In genomic region chr13:44636008-44636335, GRCm38 (mm10) we compare ENCODE assay signal across 18 mouse cellular contexts.
A peak's percentile ranks its signal among the peaks of the same experiment; 100 is the strongest.
DNase-seq lines count a peak whose midpoint lies in the region; ATAC-seq lines count a peak whose summit lies in the region.
"Had no signal": no experiment of that assay in that cellular context is flagged by ENCODE, and none has a peak within 500 bp of the region (broad histone marks: within the 10 kb centered on the region; RNA-seq: fewer than 3 reads in every experiment).

No protein-coding gene starts in this region.

- no peak overlapping the region for H3K27ac ChIP-seq in kidney, embryonic 16.5 days (ENCODE audit: low read length)
- H3K27ac ChIP-seq in neural tube, embryonic 13.5 days (replicated peaks) = no peak overlapping the region
- H3K27ac ChIP-seq in neural tube, embryonic 15.5 days (replicated peaks) = no peak overlapping the region
- H3K27ac ChIP-seq: forebrain, embryonic 15.5 days; heart, embryonic 13.5 days; kidney, postnatal 0 days; layer of hippocampus, adult 2 months; liver, embryonic 15.5 days had no signal

- no peak overlapping the region for H3K4me3 ChIP-seq in kidney, embryonic 16.5 days (ENCODE audit: low read length)
- no peak overlapping the region for H3K4me3 ChIP-seq in neural tube, embryonic 13.5 days
- H3K4me3 ChIP-seq in neural tube, embryonic 15.5 days (replicated peaks) = no peak overlapping the region
- H3K4me3 ChIP-seq: forebrain, embryonic 15.5 days; layer of hippocampus, adult 2 months; liver, embryonic 15.5 days; megakaryocyte, embryonic 14.5 days had no signal

- no peaks in the 10 kb centered on the region for H3K9me3 ChIP-seq in kidney, embryonic 16.5 days (ENCODE audit: low read length)
- H3K9me3 ChIP-seq in neural tube, embryonic 13.5 days = no peaks in the 10 kb centered on the region
- H3K9me3 ChIP-seq in neural tube, embryonic 15.5 days (replicated peaks) = no peaks in the 10 kb centered on the region
- H3K9me3 ChIP-seq: forebrain, embryonic 15.5 days; liver, embryonic 15.5 days had no signal

- 24% methylated on average over 2 of the region's 2 CpGs for WGBS in kidney, embryonic 16.5 days
- 6% methylated on average over 2 of the region's 2 CpGs for WGBS in neural tube, embryonic 13.5 days
- WGBS in neural tube, embryonic 15.5 days = 10% methylated on average over 2 of the region's 2 CpGs

- H3K36me3 ChIP-seq in kidney, embryonic 16.5 days (ENCODE audit: insufficient read depth, low read length) = no peaks in the 10 kb centered on the region
- H3K36me3 ChIP-seq in neural tube, embryonic 13.5 days = no peaks in the 10 kb centered on the region
- no peaks in the 10 kb centered on the region for H3K36me3 ChIP-seq in neural tube, embryonic 15.5 days
- H3K36me3 ChIP-seq: forebrain, embryonic 15.5 days; heart, embryonic 13.5 days; liver, embryonic 15.5 days had no signal

- DNase-seq in embryo, embryonic 10 days (ENCODE audit: low spot score) = peak; percentile 31
- DNase-seq in embryo, embryonic 11 days = no peak
- DNase-seq in kidney, postnatal 14 days = no peak
- DNase-seq in natural killer cell, adult 2 months (ENCODE audit: low spot score in 2 of 2) = no peak
- DNase-seq in adrenal gland, postnatal 36 days = no peak
- DNase-seq: adrenal gland, adult 2 months; cerebellum, postnatal 10 days; gastrocnemius, postnatal 36 days; right cerebral cortex, postnatal 4 days had no signal

- H3K9ac ChIP-seq in kidney, embryonic 16.5 days (replicated peaks; ENCODE audit: low read length) = no peak overlapping the region
- H3K9ac ChIP-seq in neural tube, embryonic 13.5 days = no peak overlapping the region
- H3K9ac ChIP-seq in neural tube, embryonic 15.5 days (replicated peaks) = no peak overlapping the region
- H3K9ac ChIP-seq: forebrain, embryonic 15.5 days; liver, embryonic 15.5 days had no signal

- H3K4me1 ChIP-seq in kidney, embryonic 16.5 days (ENCODE audit: insufficient read depth, low read length) = peaks cover 24% of the 10 kb centered on the region
- peaks cover 19% of the 10 kb centered on the region for H3K4me1 ChIP-seq in neural tube, embryonic 13.5 days (replicated peaks)
- peaks cover 15% of the 10 kb centered on the region for H3K4me1 ChIP-seq in neural tube, embryonic 15.5 days

- no peak overlapping the region for H3K4me2 ChIP-seq in kidney, embryonic 16.5 days (replicated peaks; ENCODE audit: low read depth, low read length)
- H3K4me2 ChIP-seq in neural tube, embryonic 13.5 days = no peak overlapping the region
- no peak overlapping the region for H3K4me2 ChIP-seq in neural tube, embryonic 15.5 days
- H3K4me2 ChIP-seq: forebrain, embryonic 15.5 days had no signal

- H3K27me3 ChIP-seq in kidney, embryonic 16.5 days (ENCODE audit: insufficient read depth, low read length) = no peaks in the 10 kb centered on the region
- H3K27me3 ChIP-seq in neural tube, embryonic 13.5 days = no peaks in the 10 kb centered on the region
- no peaks in the 10 kb centered on the region for H3K27me3 ChIP-seq in neural tube, embryonic 15.5 days (replicated peaks)
- H3K27me3 ChIP-seq: forebrain, embryonic 15.5 days; heart, embryonic 13.5 days; megakaryocyte, embryonic 14.5 days had no signal

- ATAC-seq in kidney, embryonic 16.5 days (ENCODE audit: low FRiP score, low TSS enrichment) = peak; percentile 37; the same call in 1 of the 2 replicates
- peak; percentile 8; the same call in 1 of the 2 replicates for ATAC-seq in neural tube, embryonic 13.5 days (ENCODE audit: low read depth)
- ATAC-seq in neural tube, embryonic 15.5 days (ENCODE audit: low FRiP score) = no peak
- ATAC-seq: forebrain, embryonic 15.5 days had no signal
